Mouse (Mus musculus) megakaryocyte, embryonic 14.5 days (primary cell): ENCODE measurements around the gene Atp8a2.

Source experiments
- FLI1 ChIP-seq: IDR thresholded peaks from 2 replicates; pipeline ENCODE4 v1.6.1; 2012; ENCODE audit warnings: low read length, inconsistent platforms, mixed read lengths
- GATA1 ChIP-seq: IDR thresholded peaks from 3 replicates; pipeline ENCODE4 v1.6.1; 2012; ENCODE audit warnings: mixed read lengths, low read length, inconsistent platforms, borderline replicate concordance

DNA sequence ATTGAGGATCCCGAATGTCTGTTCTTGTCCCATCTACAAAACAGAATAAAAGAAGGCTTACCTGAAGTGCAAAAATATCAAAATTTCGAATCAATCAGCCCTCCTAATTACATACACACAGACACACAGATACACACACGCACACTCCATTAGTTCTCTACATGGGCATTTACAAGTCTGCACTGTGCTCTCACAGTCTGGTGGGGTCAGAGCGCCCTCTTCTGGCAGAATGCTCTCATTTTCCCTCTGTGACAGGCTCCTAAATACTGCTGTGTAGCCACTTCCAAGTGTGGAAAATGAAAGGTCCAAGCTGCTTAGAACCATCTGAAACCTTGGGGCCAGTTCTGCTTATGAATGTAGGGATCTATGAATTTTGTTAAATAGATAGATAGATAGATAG is 181.1 kb downstream of the Atp8a2 start:
- TF ChIP-seq GATA1 (no peak), FLI1 (no peak)
